Mouse (Mus musculus) kidney, adult 11 months (tissue): ENCODE measurements around the gene Herc1.

ENCODE experiments used
- DNase-seq: peaks from one replicate; pipeline ENCODE4 v3.0.0; 2022

Herc1 gene

GRCm38 (mm10) chr9:66349860-66350787, at the start of gene Herc1:
Herc1 (plus strand) TSS chr9:66350450.
- DNase-seq = peak; percentile 95

- DNase-seq = no peak
Measured at GRCm38 (mm10) chr9:66304320-66305090, 45.7 kb upstream of the Herc1 start.

GRCm38 (mm10) chr9:66305121-66306112, 44.8 kb upstream of the Herc1 start:
- peak; percentile 17 for DNase-seq

- no peak for DNase-seq
Measured at GRCm38 (mm10) chr9:66306414-66306813, 43.8 kb upstream of the Herc1 start.

GRCm38 (mm10) chr9:66307341-66307740, 42.9 kb upstream of the Herc1 start:
- no peak for DNase-seq

- DNase-seq = no peak
Measured at GRCm38 (mm10) chr9:66308741-66309140, 41.5 kb upstream of the Herc1 start.

GRCm38 (mm10) chr9:66311458-66311857, 38.8 kb upstream of the Herc1 start:
- DNase-seq = peak; percentile 24

GRCm38 (mm10) chr9:66316603-66317002, 33.6 kb upstream of the Herc1 start:
- DNase-seq = no peak

- peak; percentile 91 for DNase-seq
Measured at GRCm38 (mm10) chr9:66322010-66322931, 28.0 kb upstream of the Herc1 start.

GRCm38 (mm10) chr9:66326879-66327278, 23.4 kb upstream of the Herc1 start:
- DNase-seq = no peak

- no peak for DNase-seq
Measured at GRCm38 (mm10) chr9:66329474-66329873, 20.8 kb upstream of the Herc1 start.

- no peak for DNase-seq
Measured at GRCm38 (mm10) chr9:66330437-66330836, 19.8 kb upstream of the Herc1 start.

- DNase-seq = no peak
Measured at GRCm38 (mm10) chr9:66331548-66331947, 18.7 kb upstream of the Herc1 start.

- DNase-seq = no peak
Measured at GRCm38 (mm10) chr9:66332393-66332792, 17.9 kb upstream of the Herc1 start.

- no peak for DNase-seq
Measured at GRCm38 (mm10) chr9:66337280-66337679, 13.0 kb upstream of the Herc1 start.

- no peak for DNase-seq
Measured at GRCm38 (mm10) chr9:66338005-66338782, 12.1 kb upstream of the Herc1 start.

GRCm38 (mm10) chr9:66339714-66340113, 10.5 kb upstream of the Herc1 start:
- DNase-seq = no peak

GRCm38 (mm10) chr9:66340394-66341094, 9.7 kb upstream of the Herc1 start:
- DNase-seq = no peak

GRCm38 (mm10) chr9:66347405-66348035, 2.7 kb upstream of the Herc1 start:
- no peak for DNase-seq
